Mouse (Mus musculus) myocyte (in vitro differentiated cells): ENCODE measurements at regions not wholly inside any gene's neighbourhood (a gene's known extent, or its start where the extent isn't known, plus 50 kb on each side); places are given as distances from the start of the nearest gene placed in this dataset.

ENCODE experiments used
- H3K27me3 ChIP-seq: one replicate; pipeline ENCODE4 v1.6.1; 2011; ENCODE audit not compliant: control insufficient read depth, insufficient read depth, insufficient read length
- H3K36me3 ChIP-seq: one replicate; pipeline ENCODE4 v1.6.1; 2011; ENCODE audit not compliant: control insufficient read depth, insufficient read depth
- H3K4me2 ChIP-seq: one replicate; pipeline ENCODE4 v1.6.1; 2011; ENCODE audit warnings: low read depth, control low read depth
- H3K4me3 ChIP-seq: one replicate; pipeline ENCODE4 v1.5.1; 2011; ENCODE audit warnings: mild to moderate bottlenecking, control low read depth, moderate library complexity
- H3K79me2 ChIP-seq: one replicate; pipeline ENCODE4 v1.6.1; 2011; ENCODE audit not compliant: control insufficient read depth, insufficient read depth
- H3ac ChIP-seq: one replicate; pipeline ENCODE4 v1.6.1; 2011; ENCODE audit not compliant: control insufficient read depth, insufficient read length
- CEBPB ChIP-seq: IDR thresholded peaks from 2 replicates; pipeline ENCODE4 v1.6.1; 2011; ENCODE audit warnings: mild to moderate bottlenecking, moderate library complexity; ENCODE audit not compliant: poor library complexity, insufficient read depth, severe bottlenecking
- E2F4 ChIP-seq: IDR thresholded peaks from one replicate; pipeline ENCODE4 v1.6.1; 2011; ENCODE audit warnings: mild to moderate bottlenecking, control low read depth, moderate library complexity; ENCODE audit not compliant: insufficient read depth
- MAX ChIP-seq: IDR thresholded peaks from one replicate; pipeline ENCODE4 v1.6.1; 2011; ENCODE audit warnings: low read depth, mild to moderate bottlenecking, control low read depth
- MYOD1 ChIP-seq, 3 experiments: IDR thresholded peaks; one replicate each; pipeline ENCODE4 v1.6.1; 2011; ENCODE audit warnings: control low read depth in 2 of 3, low read depth in 2 of 3, mild to moderate bottlenecking in 2 of 3, moderate library complexity in 1 of 3; ENCODE audit not compliant: insufficient read length in 2 of 3, control insufficient read depth in 1 of 3
- MYOG ChIP-seq, 3 experiments: IDR thresholded peaks; one replicate each; pipeline ENCODE4 v1.6.1; 2011; ENCODE audit warnings: control low read depth in 2 of 3, low read depth in 2 of 3, mild to moderate bottlenecking in 2 of 3; ENCODE audit not compliant: insufficient read length in 2 of 3, control insufficient read depth in 1 of 3, insufficient read depth in 1 of 3
- POLR2A ChIP-seq: IDR thresholded peaks from one replicate; pipeline ENCODE4 v1.6.1; 2011; ENCODE audit warnings: low read depth, mild to moderate bottlenecking, control low read depth, moderate library complexity; ENCODE audit not compliant: insufficient read length
- POLR2AphosphoS2 ChIP-seq: IDR thresholded peaks from one replicate; pipeline ENCODE4 v1.6.1; 2011; ENCODE audit warnings: low read depth, control low read depth; ENCODE audit not compliant: insufficient read length
- REST ChIP-seq: IDR thresholded peaks from one replicate; pipeline ENCODE4 v1.6.1; 2011; ENCODE audit warnings: mild to moderate bottlenecking, control low read depth, moderate library complexity; ENCODE audit not compliant: insufficient read depth, insufficient read length
- SRF ChIP-seq: IDR thresholded peaks from one replicate; pipeline ENCODE4 v1.6.1; 2011; ENCODE audit warnings: low read depth; ENCODE audit not compliant: control insufficient read depth, insufficient read length
- TCF12 ChIP-seq: IDR thresholded peaks from one replicate; pipeline ENCODE4 v1.6.1; 2011; ENCODE audit warnings: mild to moderate bottlenecking, control low read depth; ENCODE audit not compliant: poor library complexity, insufficient read depth, severe bottlenecking
- TCF3 ChIP-seq: IDR thresholded peaks from one replicate; pipeline ENCODE4 v1.6.1; 2011; ENCODE audit warnings: low read depth, control low read depth; ENCODE audit not compliant: insufficient read length
- USF1 ChIP-seq: IDR thresholded peaks from one replicate; pipeline ENCODE4 v1.6.1; 2011; ENCODE audit warnings: low read depth, mild to moderate bottlenecking, control low read depth, moderate library complexity

- Histone ChIP-seq H3K4me2 (no peak overlapping the region), H3K36me3 (no peaks in the 10 kb centered on the region), H3K79me2 (no peaks in the 10 kb centered on the region), H3K27me3 (no peaks in the 10 kb centered on the region), H3ac (no peak overlapping the region), H3K4me3 (no peak overlapping the region)
- TF ChIP-seq POLR2A (no peak), USF1 (no peak), SRF (no peak), CEBPB (no peak), TCF12 (no peak), MYOG (IDR thresholded peaks at IDR 0.05; ENCODE audit: control insufficient read depth in 1 of 3, insufficient read depth in 1 of 3, insufficient read length in 2 of 3, low read depth in 2 of 3) (no peak), TCF3 (no peak), E2F4 (no peak), MYOD1 (IDR thresholded peaks at IDR 0.05; ENCODE audit: control insufficient read depth in 1 of 3, insufficient read length in 2 of 3, low read depth in 2 of 3) (no peak), POLR2AphosphoS2 (no peak), REST (no peak)
Measured at GRCm38 (mm10) chr15:87332441-87332840, 211.7 kb upstream of the Fam19a5 start.

GRCm38 (mm10) chr15:87333527-87333926 lies 210.6 kb upstream of the Fam19a5 start:
- Histone ChIP-seq H3K4me2 (no peak overlapping the region), H3K36me3 (no peaks in the 10 kb centered on the region), H3K79me2 (no peaks in the 10 kb centered on the region), H3ac (no peak overlapping the region), H3K27me3 (no peaks in the 10 kb centered on the region), H3K4me3 (no peak overlapping the region)
- TF ChIP-seq E2F4: no peak
- TF ChIP-seq CEBPB: no peak
- no peak for TF ChIP-seq POLR2AphosphoS2
- TF ChIP-seq MAX: no peak
- no peak for TF ChIP-seq MYOD1 (IDR thresholded peaks at IDR 0.05; ENCODE audit: control insufficient read depth in 1 of 3, insufficient read length in 2 of 3, low read depth in 2 of 3)
- TF ChIP-seq SRF: no peak
- no peak for TF ChIP-seq TCF12
- no peak for TF ChIP-seq POLR2A
- TF ChIP-seq MYOG (IDR thresholded peaks at IDR 0.05; ENCODE audit: control insufficient read depth in 1 of 3, insufficient read depth in 1 of 3, insufficient read length in 2 of 3, low read depth in 2 of 3): no peak

- Histone ChIP-seq H3K79me2 (no peaks in the 10 kb centered on the region), H3K4me3 (no peak overlapping the region), H3K4me2 (no peak overlapping the region), H3K36me3 (no peaks in the 10 kb centered on the region), H3K27me3 (no peaks in the 10 kb centered on the region), H3ac (no peak overlapping the region)
- TF ChIP-seq REST: no peak
- TF ChIP-seq SRF: no peak
- TF ChIP-seq TCF12: no peak
- TF ChIP-seq E2F4: no peak
- no peak for TF ChIP-seq POLR2AphosphoS2
- TF ChIP-seq MYOD1 (IDR thresholded peaks at IDR 0.05; ENCODE audit: control insufficient read depth in 1 of 3, insufficient read length in 2 of 3, low read depth in 2 of 3): no peak
- no peak for TF ChIP-seq USF1
- no peak for TF ChIP-seq MAX
Measured at GRCm38 (mm10) chr15:87334430-87334829, 209.7 kb upstream of the Fam19a5 start.

GRCm38 (mm10) chr15:87335324-87335723 lies 208.8 kb upstream of the Fam19a5 start:
- TF ChIP-seq TCF3 (no peak), TCF12 (no peak), POLR2A (no peak), MYOG (IDR thresholded peaks at IDR 0.05; ENCODE audit: control insufficient read depth in 1 of 3, insufficient read depth in 1 of 3, insufficient read length in 2 of 3, low read depth in 2 of 3) (no peak), REST (no peak)
- Histone ChIP-seq H3K36me3 (no peaks in the 10 kb centered on the region), H3K27me3 (no peaks in the 10 kb centered on the region), H3ac (no peak overlapping the region), H3K4me2 (no peak overlapping the region), H3K79me2 (no peaks in the 10 kb centered on the region), H3K4me3 (no peak overlapping the region)

- no peak overlapping the region for H3ac ChIP-seq
Measured at GRCm38 (mm10) chr15:87335737-87336136, 208.4 kb upstream of the Fam19a5 start.

More at GRCm38 (mm10) chr15:87335737-87336136, 208.4 kb upstream of the Fam19a5 start:
- H3K27me3 ChIP-seq: no peaks in the 10 kb centered on the region
- no peaks in the 10 kb centered on the region for H3K36me3 ChIP-seq
- H3K4me2 ChIP-seq: no peak overlapping the region
- TF ChIP-seq REST: no peak
- TF ChIP-seq MYOD1 (IDR thresholded peaks at IDR 0.05; ENCODE audit: control insufficient read depth in 1 of 3, insufficient read length in 2 of 3, low read depth in 2 of 3): no peak
- no peak for TF ChIP-seq TCF3
- no peak for TF ChIP-seq MAX
- H3K4me3 ChIP-seq: no peak overlapping the region
- no peaks in the 10 kb centered on the region for H3K79me2 ChIP-seq
